Mouse (Mus musculus) myocyte (in vitro differentiated cells): ENCODE results near the gene Otop1.

Experiments
- CEBPB ChIP-seq: IDR thresholded peaks from 2 replicates; pipeline ENCODE4 v1.6.1; 2011; ENCODE audit warnings: mild to moderate bottlenecking, moderate library complexity; ENCODE audit not compliant: poor library complexity, insufficient read depth, severe bottlenecking
- E2F4 ChIP-seq: IDR thresholded peaks from one replicate; pipeline ENCODE4 v1.6.1; 2011; ENCODE audit warnings: mild to moderate bottlenecking, control low read depth, moderate library complexity; ENCODE audit not compliant: insufficient read depth
- MAX ChIP-seq: IDR thresholded peaks from one replicate; pipeline ENCODE4 v1.6.1; 2011; ENCODE audit warnings: low read depth, mild to moderate bottlenecking, control low read depth
- MYOD1 ChIP-seq, 3 experiments: IDR thresholded peaks; one replicate each; pipeline ENCODE4 v1.6.1; 2011; ENCODE audit warnings: control low read depth in 2 of 3, low read depth in 2 of 3, mild to moderate bottlenecking in 2 of 3, moderate library complexity in 1 of 3; ENCODE audit not compliant: insufficient read length in 2 of 3, control insufficient read depth in 1 of 3
- MYOG ChIP-seq, 3 experiments: IDR thresholded peaks; one replicate each; pipeline ENCODE4 v1.6.1; 2011; ENCODE audit warnings: control low read depth in 2 of 3, low read depth in 2 of 3, mild to moderate bottlenecking in 2 of 3; ENCODE audit not compliant: insufficient read length in 2 of 3, control insufficient read depth in 1 of 3, insufficient read depth in 1 of 3
- POLR2A ChIP-seq: IDR thresholded peaks from one replicate; pipeline ENCODE4 v1.6.1; 2011; ENCODE audit warnings: low read depth, mild to moderate bottlenecking, control low read depth, moderate library complexity; ENCODE audit not compliant: insufficient read length
- POLR2AphosphoS2 ChIP-seq: IDR thresholded peaks from one replicate; pipeline ENCODE4 v1.6.1; 2011; ENCODE audit warnings: low read depth, control low read depth; ENCODE audit not compliant: insufficient read length
- REST ChIP-seq: IDR thresholded peaks from one replicate; pipeline ENCODE4 v1.6.1; 2011; ENCODE audit warnings: mild to moderate bottlenecking, control low read depth, moderate library complexity; ENCODE audit not compliant: insufficient read depth, insufficient read length
- SRF ChIP-seq: IDR thresholded peaks from one replicate; pipeline ENCODE4 v1.6.1; 2011; ENCODE audit warnings: low read depth; ENCODE audit not compliant: control insufficient read depth, insufficient read length
- TCF12 ChIP-seq: IDR thresholded peaks from one replicate; pipeline ENCODE4 v1.6.1; 2011; ENCODE audit warnings: mild to moderate bottlenecking, control low read depth; ENCODE audit not compliant: poor library complexity, insufficient read depth, severe bottlenecking
- TCF3 ChIP-seq: IDR thresholded peaks from one replicate; pipeline ENCODE4 v1.6.1; 2011; ENCODE audit warnings: low read depth, control low read depth; ENCODE audit not compliant: insufficient read length
- USF1 ChIP-seq: IDR thresholded peaks from one replicate; pipeline ENCODE4 v1.6.1; 2011; ENCODE audit warnings: low read depth, mild to moderate bottlenecking, control low read depth, moderate library complexity

- TF ChIP-seq POLR2A (no peak), MYOD1 (IDR thresholded peaks at IDR 0.05; ENCODE audit: control insufficient read depth in 1 of 3, insufficient read length in 2 of 3, low read depth in 2 of 3) (no peak), MYOG (IDR thresholded peaks at IDR 0.05; ENCODE audit: control insufficient read depth in 1 of 3, insufficient read depth in 1 of 3, insufficient read length in 2 of 3, low read depth in 2 of 3) (no peak), POLR2AphosphoS2 (no peak), USF1 (no peak), MAX (no peak), TCF12 (no peak), CEBPB (no peak), E2F4 (no peak), TCF3 (no peak), SRF (no peak), REST (no peak)
These were observed 33.8 kb upstream of the Otop1 start for GRCm38 (mm10) chr5:38241966-38242365.
